ENCODE assay signal across 26 mouse cellular contexts in the genomic region with DNA sequence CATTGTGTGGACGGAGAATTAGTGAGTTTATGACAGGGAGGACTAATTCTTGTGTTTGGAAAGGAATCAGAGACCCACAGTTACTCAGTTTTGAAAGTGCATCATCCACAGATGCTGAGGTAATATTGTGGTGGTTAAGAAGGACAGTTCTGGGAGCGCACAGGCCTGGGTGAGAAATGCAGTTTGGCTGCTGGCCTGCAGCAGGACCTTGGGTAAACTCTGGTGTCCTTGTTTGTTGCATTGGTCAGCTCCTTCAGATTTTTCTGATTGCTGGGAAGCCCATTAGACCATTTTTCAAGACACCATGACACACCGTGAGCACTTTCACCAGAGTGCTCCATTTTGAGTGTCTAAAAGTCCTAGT.
DNase-seq lines count a peak whose midpoint lies in the region; ATAC-seq and TF ChIP-seq lines count a peak whose summit lies in the region.
"Had no signal": no experiment of that assay in that cellular context is flagged by ENCODE, and none has a peak within 500 bp of the region (broad histone marks: within the 10 kb centered on the region; RNA-seq: fewer than 3 reads in every experiment).

No protein-coding gene starts in this region.

- DNase-seq in gastrocnemius, adult 2 months: no peak
- no peak for DNase-seq in gastrocnemius, postnatal 14 days
- DNase-seq in 3T3-L1 (ENCODE audit: low read depth, low spot score): peak; percentile 52
- DNase-seq in adipocyte (ENCODE audit: low spot score): peak; percentile 42
- peak; percentile 46 for DNase-seq in adrenal gland, postnatal 25 days
- no peak for DNase-seq in frontal cortex, adult 2 months (ENCODE audit: extremely low spot score in 1 of 2, low spot score in 1 of 2)
- DNase-seq in layer of hippocampus, adult 11-12 months (ENCODE audit: low spot score): no peak
- DNase-seq: embryo, embryonic 11 days; forebrain, postnatal 0 days; liver, postnatal 0 days; thymus, adult 18-20 months had no signal

- intact Hi-C loops in gastrocnemius, adult 2 months (cut with DNase I): loop anchor here (2.0 to 5.0 kb wide), 2 partner anchors 36 to 87 kb away; no protein-coding TSS in a partner anchor
- intact Hi-C loops in gastrocnemius, postnatal 14 days (cut with DNase I; ENCODE audit: low total_unique reads): loop anchor here (5.0 kb wide), 1 partner anchor 102 kb away; a partner anchor contains a TSS

- TF ChIP-seq CTCF in gastrocnemius, adult 2 months (IDR thresholded peaks at IDR 0.05): no peak

- peak overlapping the region; percentile 19 for H3K4me3 ChIP-seq in gastrocnemius, adult 2 months
- H3K4me3 ChIP-seq: embryonic facial prominence, embryonic 13.5 days; erythroblast, embryonic 14.5 days; forebrain, embryonic 12.5 days; heart, embryonic 15.5 days; hindbrain, embryonic 12.5 days; layer of hippocampus, adult 2 months; left cerebral cortex, adult 2 months; limb, embryonic 13.5 days; liver, embryonic 12.5 days; midbrain, embryonic 12.5 days; neural tube, embryonic 13.5 days had no signal

- ATAC-seq in erythroid progenitor cell, adult 5-6 weeks (replicated peaks; ENCODE audit: low FRiP score, poor library complexity, severe bottlenecking): no peak
- ATAC-seq: activated CD4-positive, CD25-positive, alpha-beta regulatory T cell, adult 4 months; CD4-positive, CD25-positive, alpha-beta regulatory T cell, adult 4 months; forebrain, postnatal 0 days; liver, embryonic 12.5 days had no signal

- peak overlapping the region; percentile 82 for H3K27ac ChIP-seq in gastrocnemius, adult 2 months
- H3K27ac ChIP-seq: embryonic facial prominence, embryonic 13.5 days; forebrain, embryonic 12.5 days; heart, embryonic 15.5 days; hindbrain, embryonic 12.5 days; layer of hippocampus, adult 2 months; left cerebral cortex, adult 2 months; limb, embryonic 13.5 days; liver, embryonic 12.5 days; midbrain, embryonic 12.5 days; neural tube, embryonic 13.5 days; stomach, postnatal 0 days had no signal

Comparison
In these comparisons a context has a peak if more than half of its experiments do, and no peak if none do; other contexts are left out.
1. DNase-seq: peak in 3T3-L1 (single experiment), adipocyte (single experiment) and adrenal gland, postnatal 25 days (single experiment); none in gastrocnemius, adult 2 months (single experiment), gastrocnemius, postnatal 14 days (single experiment), frontal cortex, adult 2 months (0 of 2) and layer of hippocampus, adult 11-12 months (single experiment).